Mouse (Mus musculus) MEL (cell line): ENCODE data around the gene Mmp21. TPM values are rescaled to one million over a fixed set of nuclear protein-coding genes. Genes with fewer than 3 reads are reported as not detected.

Source experiments
- DNase-seq: peaks from one replicate; pipeline ENCODE4 v3.0.0; 2011; ENCODE audit warnings: low read depth, low spot score
- H3K27ac ChIP-seq: 2 replicates; pipeline ENCODE4 v1.5.1; 2012; ENCODE audit warnings: low read depth, mild to moderate bottlenecking, control low read depth, low read length, moderate library complexity; ENCODE audit not compliant: control insufficient read depth
- H3K27me3 ChIP-seq, 2 experiments: fragments of 150-350 bp in 1 of 2; sonication (generic) in 1 of 2; 2 replicates each; pipeline ENCODE4 v1.6.1; 2012; ENCODE audit warnings: low read length in 2 of 2, mild to moderate bottlenecking in 2 of 2, improper control_type of control experiment in 1 of 2, moderate library complexity in 1 of 2; ENCODE audit not compliant: insufficient read depth in 2 of 2, control insufficient read depth in 1 of 2
- H3K36me3 ChIP-seq, 2 experiments: 2 replicates each; pipeline ENCODE4 v1.6.1; 2012 to 2014; ENCODE audit warnings: low read length in 2 of 2, improper control_type of control experiment in 1 of 2, inconsistent platforms in 1 of 2, mild to moderate bottlenecking in 1 of 2; ENCODE audit not compliant: insufficient read depth in 2 of 2, control insufficient read depth in 1 of 2
- H3K4me1 ChIP-seq, 2 experiments: fragments of 150-350 bp in 1 of 2; sonication (generic) in 1 of 2; 2 replicates each; pipeline ENCODE4 v1.6.1; 2012; ENCODE audit warnings: low read length in 2 of 2, improper control_type of control experiment in 1 of 2, mild to moderate bottlenecking in 1 of 2; ENCODE audit not compliant: insufficient read depth in 2 of 2, control insufficient read depth in 1 of 2
- H3K4me3 ChIP-seq, 2 experiments: fragments of 150-350 bp in 1 of 2; sonication (generic) in 1 of 2; 2 replicates each; pipeline ENCODE4 v1.5.1; 2012; ENCODE audit warnings: low read depth in 2 of 2, low read length in 2 of 2, mild to moderate bottlenecking in 2 of 2, moderate library complexity in 2 of 2, control low read depth in 1 of 2, improper control_type of control experiment in 1 of 2; ENCODE audit not compliant: control insufficient read depth in 1 of 2, insufficient read depth in 1 of 2
- H3K79me2 ChIP-seq: 2 replicates; pipeline ENCODE4 v1.6.1; 2012; ENCODE audit warnings: mild to moderate bottlenecking, low read length, moderate library complexity; ENCODE audit not compliant: control insufficient read depth, poor library complexity, insufficient read depth
- H3K9ac ChIP-seq: 2 replicates; pipeline ENCODE4 v1.6.1; 2012; ENCODE audit warnings: low read depth, mild to moderate bottlenecking, control low read depth, low read length, moderate library complexity; ENCODE audit not compliant: control insufficient read depth, poor library complexity, severe bottlenecking
- H3K9me3 ChIP-seq: fragments of 150-350 bp; sonication (generic); replicated peaks from 2 replicates; pipeline ENCODE4 v1.6.1; 2012; ENCODE audit warnings: mild to moderate bottlenecking, low read length, improper control_type of control experiment, moderate library complexity; ENCODE audit not compliant: insufficient read depth
- CHD2 ChIP-seq: IDR thresholded peaks from 2 replicates; pipeline ENCODE4 v1.6.1; 2011; ENCODE audit warnings: low read length, improper control_type of control experiment
- E2F4 ChIP-seq: IDR thresholded peaks from 2 replicates; pipeline ENCODE4 v1.6.1; 2011; ENCODE audit warnings: low read depth, low read length, improper control_type of control experiment, borderline replicate concordance
- ELF1 ChIP-seq: IDR thresholded peaks from 2 replicates; pipeline ENCODE4 v1.6.1; 2014; ENCODE audit warnings: low read depth, mild to moderate bottlenecking, inconsistent platforms, low read length, improper control_type of control experiment, moderate library complexity
- ETS1 ChIP-seq: IDR thresholded peaks from 2 replicates; pipeline ENCODE4 v1.6.1; 2012; ENCODE audit warnings: low read depth, mild to moderate bottlenecking, inconsistent platforms, low read length, improper control_type of control experiment, moderate library complexity
- GABPA ChIP-seq: IDR thresholded peaks from 2 replicates; pipeline ENCODE4 v1.6.1; 2012; ENCODE audit warnings: low read depth, mild to moderate bottlenecking, inconsistent platforms, low read length, improper control_type of control experiment, moderate library complexity
- HCFC1 ChIP-seq: IDR thresholded peaks from 2 replicates; pipeline ENCODE4 v1.6.1; 2012; ENCODE audit warnings: low read depth, mild to moderate bottlenecking, inconsistent platforms, low read length, improper control_type of control experiment, moderate library complexity
- MAX ChIP-seq: IDR thresholded peaks from 2 replicates; pipeline ENCODE4 v1.6.1; 2011; ENCODE audit warnings: low read length, improper control_type of control experiment
- MAZ ChIP-seq: IDR thresholded peaks from 2 replicates; pipeline ENCODE4 v1.6.1; 2012; ENCODE audit warnings: low read depth, mild to moderate bottlenecking, inconsistent platforms, low read length, improper control_type of control experiment
- MEF2A ChIP-seq: IDR thresholded peaks from 2 replicates; pipeline ENCODE4 v1.6.1; 2014; ENCODE audit warnings: low read depth, mild to moderate bottlenecking, inconsistent platforms, low read length, improper control_type of control experiment; ENCODE audit not compliant: poor library complexity, insufficient replicate concordance, severe bottlenecking; ENCODE audit errors: extremely low read depth
- MXI1 ChIP-seq: IDR thresholded peaks from 2 replicates; pipeline ENCODE4 v1.6.1; 2011; ENCODE audit warnings: mild to moderate bottlenecking, low read depth, low read length, improper control_type of control experiment
- MYB ChIP-seq: IDR thresholded peaks from 2 replicates; pipeline ENCODE4 v1.6.1; 2011; ENCODE audit warnings: mild to moderate bottlenecking, low read depth, low read length, improper control_type of control experiment
- MYC ChIP-seq: IDR thresholded peaks from 2 replicates; pipeline ENCODE4 v1.6.1; 2011; ENCODE audit warnings: low read depth, mild to moderate bottlenecking, low read length, improper control_type of control experiment, moderate library complexity
- NELFE ChIP-seq: IDR thresholded peaks from 2 replicates; pipeline ENCODE4 v1.6.1; 2011; ENCODE audit warnings: low read depth, low read length, improper control_type of control experiment
- NRF1 ChIP-seq: IDR thresholded peaks from 2 replicates; pipeline ENCODE4 v1.6.1; 2014; ENCODE audit warnings: low read depth, mild to moderate bottlenecking, inconsistent platforms, low read length, improper control_type of control experiment, moderate library complexity; ENCODE audit not compliant: poor library complexity, insufficient read depth, severe bottlenecking
- POLR2A ChIP-seq, 2 experiments: IDR thresholded peaks; 2 replicates each; pipeline ENCODE4 v1.6.1; 2011 to 2012; ENCODE audit warnings: low read length in 2 of 2, mild to moderate bottlenecking in 2 of 2, control low read depth in 1 of 2, improper control_type of control experiment in 1 of 2, low read depth in 1 of 2, moderate library complexity in 1 of 2; ENCODE audit not compliant: control insufficient read depth in 1 of 2, insufficient read depth in 1 of 2, poor library complexity in 1 of 2
- POLR2AphosphoS2 ChIP-seq: IDR thresholded peaks from 2 replicates; pipeline ENCODE4 v1.6.1; 2011; ENCODE audit warnings: low read length, improper control_type of control experiment
- RCOR1 ChIP-seq: IDR thresholded peaks from 2 replicates; pipeline ENCODE4 v1.6.1; 2012; ENCODE audit warnings: low read depth, mild to moderate bottlenecking, inconsistent platforms, low read length, improper control_type of control experiment
- SIN3A ChIP-seq: IDR thresholded peaks from 2 replicates; pipeline ENCODE4 v1.6.1; 2012; ENCODE audit warnings: low read length, improper control_type of control experiment, inconsistent platforms
- SMC3 ChIP-seq: IDR thresholded peaks from 2 replicates; pipeline ENCODE4 v1.6.1; 2011; ENCODE audit warnings: low read depth, low read length, improper control_type of control experiment
- TAL1 ChIP-seq: IDR thresholded peaks from 2 replicates; pipeline ENCODE4 v1.6.1; 2012; ENCODE audit warnings: mild to moderate bottlenecking, inconsistent platforms, low read length, moderate library complexity, mixed read lengths
- TBP ChIP-seq: IDR thresholded peaks from 2 replicates; pipeline ENCODE4 v1.8.0; 2011; ENCODE audit warnings: low read depth, low read length, improper control_type of control experiment
- TCF12 ChIP-seq: IDR thresholded peaks from 2 replicates; pipeline ENCODE4 v1.6.1; 2014; ENCODE audit warnings: low read depth, mild to moderate bottlenecking, inconsistent platforms, low read length, improper control_type of control experiment, moderate library complexity
- UBTF ChIP-seq: IDR thresholded peaks from 2 replicates; pipeline ENCODE4 v1.6.1; 2012; ENCODE audit warnings: low read depth, mild to moderate bottlenecking, inconsistent platforms, low read length, improper control_type of control experiment, moderate library complexity, borderline replicate concordance; ENCODE audit not compliant: insufficient read depth
- ZKSCAN1 ChIP-seq: IDR thresholded peaks from 2 replicates; pipeline ENCODE4 v1.6.1; 2012; ENCODE audit warnings: low read depth, mild to moderate bottlenecking, inconsistent platforms, low read length, improper control_type of control experiment, moderate library complexity
- ZMIZ1 ChIP-seq: IDR thresholded peaks from 2 replicates; pipeline ENCODE4 v1.6.1; 2012; ENCODE audit warnings: low read depth, mild to moderate bottlenecking, inconsistent platforms, low read length, improper control_type of control experiment, moderate library complexity
- ZNF384 ChIP-seq: IDR thresholded peaks from 2 replicates; pipeline ENCODE4 v1.6.1; 2012; ENCODE audit warnings: low read depth, mild to moderate bottlenecking, inconsistent platforms, low read length, improper control_type of control experiment
- polyA plus RNA-seq, 2 experiments: library from polyadenylated mRNA; stranded (reverse) in 1 of 2; unstranded in 1 of 2; fragments of >175 nt in 1 of 2; fragments of >200 nt in 1 of 2; gene quantifications; 2 replicates each; pipeline versions ENCODE4 v1.2.1 to v1.2.4; 2012; ENCODE audit warnings: low replicate concordance in 2 of 2, low read depth in 1 of 2; ENCODE audit not compliant: insufficient read length in 2 of 2, insufficient read depth in 1 of 2, missing spikeins in 1 of 2
- total RNA-seq: library from RNA; depleted of rRNA; stranded (reverse); fragments of 300-350 nt; gene quantifications from 2 replicates; pipeline ENCODE4 v1.2.3, GENCODE M21; 2012

Gene Mmp21
- total and polyA plus RNA-seq, 3 experiments: not detected

DNA sequence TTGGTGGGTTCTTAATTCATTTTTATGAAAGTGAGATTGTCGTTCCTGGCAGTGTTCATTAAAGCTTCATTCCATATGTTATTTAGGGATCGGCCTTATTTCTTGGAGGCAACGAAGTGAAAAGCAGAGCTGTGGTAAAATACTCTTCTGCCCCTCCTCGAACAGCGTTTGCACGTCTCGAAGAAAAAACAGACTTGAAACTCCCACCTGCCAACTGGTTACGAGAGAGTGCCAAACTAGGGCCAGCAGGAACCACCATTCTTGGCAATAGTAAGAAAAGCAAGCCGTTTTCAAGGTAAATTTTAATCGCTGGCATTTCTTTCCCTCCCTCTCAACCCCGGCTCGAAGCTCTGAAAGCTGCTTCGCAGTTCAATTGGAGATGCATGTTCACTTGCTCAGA is 41.0 kb downstream of the Mmp21 start (continued):
- TF ChIP-seq MAX (no peak), GABPA (no peak)

GRCm38 (mm10) chr7:133638306-133638705 is 41.6 kb downstream of the Mmp21 start:
- H3K4me1 ChIP-seq: peaks cover 0 to 9% of the 10 kb centered on the region in 2 experiments; a peak in 1 of 4 replicates
- peak overlapping the region; percentile 82 to 94 for H3K4me3 ChIP-seq
- no peak overlapping the region for H3K27ac ChIP-seq
- peaks cover 6 to 13% of the 10 kb centered on the region in 2 experiments for H3K36me3 ChIP-seq
- peaks cover 16% of the 10 kb centered on the region for H3K79me2 ChIP-seq
- H3K9ac ChIP-seq: peak overlapping the region; percentile 96
- TF ChIP-seq MYB (no peak), UBTF (no peak), ZNF384 (peak; percentile 27; the same call in 1 of the 2 replicates), TAL1 (no peak), E2F4 (no peak), MAZ (no peak)
- TF ChIP-seq, all 39 proteins: peak for 1
- H3K9me3 ChIP-seq: no peaks in the 10 kb centered on the region
- no peaks in the 10 kb centered on the region for H3K27me3 ChIP-seq
- DNase-seq: peak; percentile 58

DNA sequence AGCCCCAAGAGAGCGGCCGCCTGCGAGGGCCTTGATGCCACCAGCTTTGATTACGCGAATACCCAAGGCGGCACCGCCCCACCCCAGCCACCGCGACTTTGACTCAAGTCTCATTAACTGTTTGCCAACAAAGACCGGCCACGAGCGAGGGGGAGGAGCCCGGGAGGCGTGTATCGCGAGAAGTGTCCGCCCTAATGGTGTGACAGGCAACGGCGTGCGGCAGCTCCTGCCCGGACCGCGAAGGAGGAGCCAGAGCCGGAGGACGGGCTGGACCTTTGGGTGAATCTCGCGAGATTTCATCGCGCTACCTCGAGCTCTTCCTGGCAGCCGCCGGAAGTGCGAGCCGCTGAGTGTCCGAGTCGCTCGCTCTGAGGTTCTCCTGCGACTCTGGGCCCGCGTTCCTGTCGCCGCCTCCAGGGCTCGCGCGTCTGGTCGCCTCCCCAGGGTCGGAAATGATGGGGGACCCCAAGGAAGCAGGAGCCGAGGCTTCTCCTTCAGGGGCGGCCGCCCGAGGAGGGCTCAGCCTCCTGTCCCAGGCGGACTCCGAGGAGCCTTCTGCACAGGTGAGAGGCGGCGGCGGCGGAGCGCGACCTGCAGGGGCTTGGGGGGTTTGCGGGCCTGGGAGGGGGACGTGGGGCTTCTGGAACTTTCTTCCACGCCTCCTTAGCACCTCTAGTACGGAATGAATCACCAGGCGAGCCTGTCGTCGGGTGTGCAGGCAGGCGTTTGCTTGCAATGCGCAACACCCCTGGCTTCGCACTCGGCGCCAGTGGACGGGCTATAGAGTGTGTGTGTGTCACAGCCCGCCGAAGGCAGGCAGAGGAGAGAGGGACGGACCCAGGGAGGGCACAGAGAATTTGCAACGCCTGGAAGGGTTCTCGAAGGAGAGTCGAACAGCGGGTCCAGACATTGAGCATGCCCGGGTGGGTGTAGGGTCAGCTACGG is 42.2 kb downstream of the Mmp21 start, which contains the start of gene Edrf1:
Edrf1 (plus strand) TSS at position 183 of the 945 bp plus-strand sequence.
- H3K27me3 ChIP-seq: no peaks in the 10 kb centered on the region
- H3K4me3 ChIP-seq: peak within 1 kb of the TSS; percentile 82 to 94

More for the DNA sequence above, 42.2 kb downstream of the Mmp21 start, which contains the start of gene Edrf1:
- peak within 1 kb of the TSS; percentile 96 for H3K9ac ChIP-seq
- peaks cover 16% of the 10 kb centered on the region for H3K79me2 ChIP-seq
- H3K36me3 ChIP-seq: peaks cover 6 to 12% of the 10 kb centered on the region in 2 experiments
- peak within 1 kb of the TSS; percentile 72 for H3K27ac ChIP-seq
- TF ChIP-seq TBP (peak; percentile 78), RCOR1 (no peak), SIN3A (peak; percentile 96), SMC3 (no peak), CHD2 (peak; percentile 99), NELFE (peak; percentile 90), TCF12 (peak; percentile 60; the same call in 1 of the 2 replicates), HCFC1 (peak; percentile 88), MEF2A (no peak), ETS1 (0 out of 2 replicates have a peak, but pooled peaks have one; percentile 9), MYC (peak; percentile 80; the same call in 1 of the 2 replicates), MAZ (no peak), ZNF384 (no peak), ZKSCAN1 (no peak), NRF1 (0 out of 2 replicates have a peak, but pooled peaks have one; percentile 6), POLR2AphosphoS2 (peak; percentile 82), POLR2A (IDR thresholded peaks at IDR 0.05; ENCODE audit: control insufficient read depth in 1 of 2, insufficient read depth in 1 of 2, low read depth in 1 of 2, low read length in 2 of 2, poor library complexity in 1 of 2) (peak; percentile 65 to 91), MAX (peak; percentile 91), ZMIZ1 (peak; percentile 85), MXI1 (peak; percentile 98), ELF1 (peak; percentile 89)
- peak; percentile 99 for DNase-seq
- H3K9me3 ChIP-seq: no peaks in the 10 kb centered on the region
- H3K4me1 ChIP-seq: peaks cover 0 to 9% of the 10 kb centered on the region in 2 experiments; a peak in 1 of 4 replicates
